Mouse (Mus musculus): Measurements from ENCODE around the gene Ttc28. TPM values are rescaled to one million over a fixed set of nuclear protein-coding genes. Genes with fewer than 3 reads are reported as not detected.

Gene Ttc28
- polyA plus RNA-seq, 1 experiment from 2014 or later: 12.9 TPM

GRCm38 (mm10) chr5:111213935-111214450, 334.4 kb downstream of the Ttc28 start:
- Histone ChIP-seq H3K4me1 (ENCODE audit: control insufficient read depth, insufficient read depth, low read length) (peaks cover 23% of the 10 kb centered on the region), H3K9ac (ENCODE audit: low read length) (no peak overlapping the region), H3K4me3 (ENCODE audit: low read depth, low read length) (no peak overlapping the region), H3K9me3 (ENCODE audit: control insufficient read depth, low read length) (no peaks in the 10 kb centered on the region), H3K27ac (replicated peaks; ENCODE audit: low read depth, low read length) (no peak overlapping the region), H3K27me3 (ENCODE audit: control insufficient read depth, insufficient read depth, low read length) (no peaks in the 10 kb centered on the region), H3K4me2 (ENCODE audit: low read depth, severe bottlenecking) (no peak overlapping the region; the same call in 1 of the 2 replicates), H3K36me3 (ENCODE audit: control insufficient read depth, insufficient read depth, low read length) (no peaks in the 10 kb centered on the region)
- no peak for ATAC-seq (ENCODE audit: insufficient number of reproducible peaks, low FRiP score, low TSS enrichment, low read depth)
- DNase-seq (ENCODE audit: low spot score): no peak
- 68% methylated on average over 8 of the region's 8 CpGs for WGBS

- Histone ChIP-seq H3K4me2 (ENCODE audit: low read depth, severe bottlenecking) (no peak overlapping the region), H3K36me3 (ENCODE audit: control insufficient read depth, insufficient read depth, low read length) (no peaks in the 10 kb centered on the region), H3K9ac (ENCODE audit: low read length) (no peak overlapping the region), H3K27ac (replicated peaks; ENCODE audit: low read depth, low read length) (no peak overlapping the region), H3K27me3 (ENCODE audit: control insufficient read depth, insufficient read depth, low read length) (no peaks in the 10 kb centered on the region), H3K9me3 (ENCODE audit: control insufficient read depth, low read length) (no peaks in the 10 kb centered on the region), H3K4me1 (ENCODE audit: control insufficient read depth, insufficient read depth, low read length) (peaks cover 24% of the 10 kb centered on the region), H3K4me3 (ENCODE audit: low read depth, low read length) (no peak overlapping the region)
- ATAC-seq (ENCODE audit: insufficient number of reproducible peaks, low FRiP score, low TSS enrichment, low read depth): no peak
- 64% methylated on average over 13 of the region's 13 CpGs for WGBS
- no peak for DNase-seq (ENCODE audit: low spot score)
Measured at GRCm38 (mm10) chr5:111214890-111215289, 335.3 kb downstream of the Ttc28 start.

- no peaks in the 10 kb centered on the region for H3K9me3 ChIP-seq (ENCODE audit: control insufficient read depth, low read length)
- no peaks in the 10 kb centered on the region for H3K27me3 ChIP-seq (ENCODE audit: control insufficient read depth, insufficient read depth, low read length)
- no peaks in the 10 kb centered on the region for H3K36me3 ChIP-seq (ENCODE audit: control insufficient read depth, insufficient read depth, low read length)
- 36% methylated on average over 11 of the region's 11 CpGs for WGBS
- peak; percentile 66 for DNase-seq (ENCODE audit: low spot score)
- H3K27ac ChIP-seq (replicated peaks; ENCODE audit: low read depth, low read length): no peak overlapping the region
- H3K4me3 ChIP-seq (ENCODE audit: low read depth, low read length): no peak overlapping the region
- peak; percentile 67; the same call in 1 of the 2 replicates for ATAC-seq (ENCODE audit: insufficient number of reproducible peaks, low FRiP score, low TSS enrichment, low read depth)
- H3K9ac ChIP-seq (ENCODE audit: low read length): no peak overlapping the region
- H3K4me1 ChIP-seq (ENCODE audit: control insufficient read depth, insufficient read depth, low read length): peaks cover 27% of the 10 kb centered on the region
- peak overlapping the region; percentile 7; the same call in 1 of the 2 replicates for H3K4me2 ChIP-seq (ENCODE audit: low read depth, severe bottlenecking)
Measured at GRCm38 (mm10) chr5:111215722-111216121, 336.1 kb downstream of the Ttc28 start.

- peak overlapping the region; percentile 7; the same call in 1 of the 2 replicates for H3K4me2 ChIP-seq (ENCODE audit: low read depth, severe bottlenecking)
- 76% methylated on average over 9 of the region's 9 CpGs for WGBS
- H3K4me3 ChIP-seq (ENCODE audit: low read depth, low read length): no peak overlapping the region
- no peak overlapping the region for H3K27ac ChIP-seq (replicated peaks; ENCODE audit: low read depth, low read length)
- H3K4me1 ChIP-seq (ENCODE audit: control insufficient read depth, insufficient read depth, low read length): peaks cover 29% of the 10 kb centered on the region
- ATAC-seq (ENCODE audit: insufficient number of reproducible peaks, low FRiP score, low TSS enrichment, low read depth) (no peak), DNase-seq (ENCODE audit: low spot score) (no peak)
- H3K27me3 ChIP-seq (ENCODE audit: control insufficient read depth, insufficient read depth, low read length): no peaks in the 10 kb centered on the region
- no peaks in the 10 kb centered on the region for H3K9me3 ChIP-seq (ENCODE audit: control insufficient read depth, low read length)
- H3K9ac ChIP-seq (ENCODE audit: low read length): no peak overlapping the region
- H3K36me3 ChIP-seq (ENCODE audit: control insufficient read depth, insufficient read depth, low read length): no peaks in the 10 kb centered on the region
Measured at GRCm38 (mm10) chr5:111216166-111216565, 336.6 kb downstream of the Ttc28 start.

- DNase-seq (ENCODE audit: low spot score) (no peak), ATAC-seq (ENCODE audit: insufficient number of reproducible peaks, low FRiP score, low TSS enrichment, low read depth) (no peak)
- Histone ChIP-seq H3K27me3 (ENCODE audit: control insufficient read depth, insufficient read depth, low read length) (no peaks in the 10 kb centered on the region), H3K4me1 (ENCODE audit: control insufficient read depth, insufficient read depth, low read length) (peaks cover 29% of the 10 kb centered on the region), H3K27ac (replicated peaks; ENCODE audit: low read depth, low read length) (no peak overlapping the region), H3K4me2 (ENCODE audit: low read depth, severe bottlenecking) (no peak overlapping the region), H3K9ac (ENCODE audit: low read length) (no peak overlapping the region), H3K36me3 (ENCODE audit: control insufficient read depth, insufficient read depth, low read length) (no peaks in the 10 kb centered on the region), H3K9me3 (ENCODE audit: control insufficient read depth, low read length) (no peaks in the 10 kb centered on the region), H3K4me3 (ENCODE audit: low read depth, low read length) (no peak overlapping the region)
- WGBS: 62% methylated on average over 18 of the region's 18 CpGs
Measured at GRCm38 (mm10) chr5:111217447-111218110, 338.0 kb downstream of the Ttc28 start.

- Histone ChIP-seq H3K4me1 (ENCODE audit: control insufficient read depth, insufficient read depth, low read length) (peaks cover 29% of the 10 kb centered on the region), H3K36me3 (ENCODE audit: control insufficient read depth, insufficient read depth, low read length) (no peaks in the 10 kb centered on the region), H3K9me3 (ENCODE audit: control insufficient read depth, low read length) (no peaks in the 10 kb centered on the region), H3K4me3 (ENCODE audit: low read depth, low read length) (no peak overlapping the region), H3K4me2 (ENCODE audit: low read depth, severe bottlenecking) (no peak overlapping the region), H3K9ac (ENCODE audit: low read length) (no peak overlapping the region), H3K27me3 (ENCODE audit: control insufficient read depth, insufficient read depth, low read length) (no peaks in the 10 kb centered on the region), H3K27ac (replicated peaks; ENCODE audit: low read depth, low read length) (no peak overlapping the region)
- 77% methylated on average over 6 of the region's 6 CpGs for WGBS
- ATAC-seq (ENCODE audit: insufficient number of reproducible peaks, low FRiP score, low TSS enrichment, low read depth) (no peak), DNase-seq (ENCODE audit: low spot score) (no peak)
Measured at GRCm38 (mm10) chr5:111218111-111218891, 338.7 kb downstream of the Ttc28 start.

- H3K9me3 ChIP-seq (ENCODE audit: control insufficient read depth, low read length): no peaks in the 10 kb centered on the region
- ATAC-seq (ENCODE audit: insufficient number of reproducible peaks, low FRiP score, low TSS enrichment, low read depth) (no peak), DNase-seq (ENCODE audit: low spot score) (no peak)
- WGBS: 91% methylated on average over 5 of the region's 5 CpGs
- no peak overlapping the region for H3K4me3 ChIP-seq (ENCODE audit: low read depth, low read length)
- H3K4me2 ChIP-seq (ENCODE audit: low read depth, severe bottlenecking): no peak overlapping the region
- H3K4me1 ChIP-seq (ENCODE audit: control insufficient read depth, insufficient read depth, low read length): peaks cover 29% of the 10 kb centered on the region
- no peaks in the 10 kb centered on the region for H3K36me3 ChIP-seq (ENCODE audit: control insufficient read depth, insufficient read depth, low read length)
- no peak overlapping the region for H3K9ac ChIP-seq (ENCODE audit: low read length)
- no peak overlapping the region for H3K27ac ChIP-seq (replicated peaks; ENCODE audit: low read depth, low read length)
- H3K27me3 ChIP-seq (ENCODE audit: control insufficient read depth, insufficient read depth, low read length): no peaks in the 10 kb centered on the region
Measured at GRCm38 (mm10) chr5:111218998-111219397, 339.4 kb downstream of the Ttc28 start.

GRCm38 (mm10) chr5:111220679-111221380, 341.2 kb downstream of the Ttc28 start:
- 58% methylated on average over 16 of the region's 16 CpGs for WGBS

More at GRCm38 (mm10) chr5:111220679-111221380, 341.2 kb downstream of the Ttc28 start:
- no peak for ATAC-seq (ENCODE audit: insufficient number of reproducible peaks, low FRiP score, low TSS enrichment, low read depth)
- Histone ChIP-seq H3K4me2 (ENCODE audit: low read depth, severe bottlenecking) (0 out of 2 replicates have a peak overlapping the region, but pooled peaks have one; percentile 1), H3K9me3 (ENCODE audit: control insufficient read depth, low read length) (no peaks in the 10 kb centered on the region), H3K4me3 (ENCODE audit: low read depth, low read length) (no peak overlapping the region), H3K27ac (replicated peaks; ENCODE audit: low read depth, low read length) (no peak overlapping the region), H3K36me3 (ENCODE audit: control insufficient read depth, insufficient read depth, low read length) (no peaks in the 10 kb centered on the region), H3K9ac (ENCODE audit: low read length) (peak overlapping the region; percentile 12; the same call in 1 of the 2 replicates), H3K27me3 (ENCODE audit: control insufficient read depth, insufficient read depth, low read length) (no peaks in the 10 kb centered on the region), H3K4me1 (ENCODE audit: control insufficient read depth, insufficient read depth, low read length) (peaks cover 40% of the 10 kb centered on the region)
- DNase-seq (ENCODE audit: low spot score): no peak
